Mouse (Mus musculus): ENCODE results near the gene Smtnl1. TPM values are rescaled to one million over a fixed set of nuclear protein-coding genes. Genes with fewer than 3 reads are reported as not detected.

Smtnl1 gene
- polyA plus RNA-seq, 1 experiment from 2014 or later, result not detected

- no peaks in the 10 kb centered on the region for H3K36me3 ChIP-seq (ENCODE audit: control insufficient read depth, insufficient read depth, low read length)
- H3K27me3 ChIP-seq (ENCODE audit: control insufficient read depth, insufficient read depth, low read length), result no peaks in the 10 kb centered on the region
- H3K4me2 ChIP-seq (ENCODE audit: low read depth, low read length), result no peak overlapping the region
- no peak overlapping the region for H3K9ac ChIP-seq (replicated peaks; ENCODE audit: low read depth, low read length)
- H3K4me3 ChIP-seq (ENCODE audit: low read depth, low read length), result no peak overlapping the region
- WGBS, result 96% methylated on average over 1 of the region's 1 CpGs
- H3K9me3 ChIP-seq (ENCODE audit: control insufficient read depth, low read length), result no peaks in the 10 kb centered on the region
- no peak for ATAC-seq (ENCODE audit: low read depth)
- no peaks in the 10 kb centered on the region for H3K4me1 ChIP-seq (ENCODE audit: control insufficient read depth, insufficient read depth, low read length)
- no peak overlapping the region for H3K27ac ChIP-seq (ENCODE audit: low read depth, low read length)
These were observed 36.1 kb upstream of the Smtnl1 start for GRCm38 (mm10) chr2:84858551-84858950.

GRCm38 (mm10) chr2:84855732-84856131 is 33.3 kb upstream of the Smtnl1 start:
- Histone ChIP-seq H3K4me1 (ENCODE audit: control insufficient read depth, insufficient read depth, low read length) (no peaks in the 10 kb centered on the region), H3K36me3 (ENCODE audit: control insufficient read depth, insufficient read depth, low read length) (no peaks in the 10 kb centered on the region), H3K4me2 (ENCODE audit: low read depth, low read length) (no peak overlapping the region), H3K4me3 (ENCODE audit: low read depth, low read length) (no peak overlapping the region), H3K9me3 (ENCODE audit: control insufficient read depth, low read length) (no peaks in the 10 kb centered on the region), H3K27me3 (ENCODE audit: control insufficient read depth, insufficient read depth, low read length) (no peaks in the 10 kb centered on the region), H3K9ac (replicated peaks; ENCODE audit: low read depth, low read length) (no peak overlapping the region), H3K27ac (ENCODE audit: low read depth, low read length) (no peak overlapping the region)
- WGBS, result 68% methylated on average over 2 of the region's 2 CpGs
- ATAC-seq (ENCODE audit: low read depth), result peak; percentile 83

- no peaks in the 10 kb centered on the region for H3K36me3 ChIP-seq (ENCODE audit: control insufficient read depth, insufficient read depth, low read length)
- no peaks in the 10 kb centered on the region for H3K27me3 ChIP-seq (ENCODE audit: control insufficient read depth, insufficient read depth, low read length)
- peak; percentile 53; the same call in 1 of the 2 replicates for ATAC-seq (ENCODE audit: low read depth)
- no peak overlapping the region for H3K4me2 ChIP-seq (ENCODE audit: low read depth, low read length)
- no peak overlapping the region for H3K9ac ChIP-seq (replicated peaks; ENCODE audit: low read depth, low read length)
- WGBS, result 34% methylated on average over 23 of the region's 23 CpGs
- no peak overlapping the region for H3K4me3 ChIP-seq (ENCODE audit: low read depth, low read length)
- no peaks in the 10 kb centered on the region for H3K9me3 ChIP-seq (ENCODE audit: control insufficient read depth, low read length)
- no peaks in the 10 kb centered on the region for H3K4me1 ChIP-seq (ENCODE audit: control insufficient read depth, insufficient read depth, low read length)
- no peak overlapping the region for H3K27ac ChIP-seq (ENCODE audit: low read depth, low read length)
These were observed 28.9 kb upstream of the Smtnl1 start for GRCm38 (mm10) chr2:84851130-84852040.

GRCm38 (mm10) chr2:84850407-84851129 is 28.1 kb upstream of the Smtnl1 start:
- Histone ChIP-seq H3K9me3 (ENCODE audit: control insufficient read depth, low read length) (no peaks in the 10 kb centered on the region), H3K4me3 (ENCODE audit: low read depth, low read length) (no peak overlapping the region), H3K4me1 (ENCODE audit: control insufficient read depth, insufficient read depth, low read length) (no peaks in the 10 kb centered on the region), H3K27ac (ENCODE audit: low read depth, low read length) (no peak overlapping the region), H3K4me2 (ENCODE audit: low read depth, low read length) (no peak overlapping the region), H3K27me3 (ENCODE audit: control insufficient read depth, insufficient read depth, low read length) (no peaks in the 10 kb centered on the region), H3K36me3 (ENCODE audit: control insufficient read depth, insufficient read depth, low read length) (no peaks in the 10 kb centered on the region), H3K9ac (replicated peaks; ENCODE audit: low read depth, low read length) (no peak overlapping the region)
- ATAC-seq (ENCODE audit: low read depth), result no peak
- WGBS, result 57% methylated on average over 7 of the region's 7 CpGs

- H3K4me3 ChIP-seq (ENCODE audit: low read depth, low read length), result no peak overlapping the region
- H3K4me1 ChIP-seq (ENCODE audit: control insufficient read depth, insufficient read depth, low read length), result peaks cover 5% of the 10 kb centered on the region; the same call in 1 of the 2 replicates
- 79% methylated on average over 1 of the region's 1 CpGs for WGBS
- no peak overlapping the region for H3K9ac ChIP-seq (replicated peaks; ENCODE audit: low read depth, low read length)
- no peak overlapping the region for H3K4me2 ChIP-seq (ENCODE audit: low read depth, low read length)
- H3K36me3 ChIP-seq (ENCODE audit: control insufficient read depth, insufficient read depth, low read length), result no peaks in the 10 kb centered on the region
- ATAC-seq (ENCODE audit: low read depth), result no peak
- no peaks in the 10 kb centered on the region for H3K9me3 ChIP-seq (ENCODE audit: control insufficient read depth, low read length)
- peaks cover 9% of the 10 kb centered on the region; the same call in 1 of the 2 replicates for H3K27me3 ChIP-seq (ENCODE audit: control insufficient read depth, insufficient read depth, low read length)
- no peak overlapping the region for H3K27ac ChIP-seq (ENCODE audit: low read depth, low read length)
These were observed 22.8 kb upstream of the Smtnl1 start for GRCm38 (mm10) chr2:84845226-84845625.

- Histone ChIP-seq H3K4me1 (ENCODE audit: control insufficient read depth, insufficient read depth, low read length) (peaks cover 15% of the 10 kb centered on the region), H3K9me3 (ENCODE audit: control insufficient read depth, low read length) (no peaks in the 10 kb centered on the region), H3K9ac (replicated peaks; ENCODE audit: low read depth, low read length) (no peak overlapping the region), H3K36me3 (ENCODE audit: control insufficient read depth, insufficient read depth, low read length) (no peaks in the 10 kb centered on the region), H3K27me3 (ENCODE audit: control insufficient read depth, insufficient read depth, low read length) (peaks cover 17% of the 10 kb centered on the region; the same call in 1 of the 2 replicates), H3K4me3 (ENCODE audit: low read depth, low read length) (no peak overlapping the region), H3K27ac (ENCODE audit: low read depth, low read length) (no peak overlapping the region), H3K4me2 (ENCODE audit: low read depth, low read length) (no peak overlapping the region)
- ATAC-seq (ENCODE audit: low read depth), result no peak
- 86% methylated on average over 6 of the region's 6 CpGs for WGBS
These were observed 21.2 kb upstream of the Smtnl1 start for GRCm38 (mm10) chr2:84843654-84844053.

GRCm38 (mm10) chr2:84841905-84842304 is 19.5 kb upstream of the Smtnl1 start:
- H3K9ac ChIP-seq (replicated peaks; ENCODE audit: low read depth, low read length), result no peak overlapping the region
- no peak overlapping the region for H3K4me2 ChIP-seq (ENCODE audit: low read depth, low read length)
- H3K27me3 ChIP-seq (ENCODE audit: control insufficient read depth, insufficient read depth, low read length), result peaks cover 27% of the 10 kb centered on the region; the same call in 1 of the 2 replicates
- no peak for ATAC-seq (ENCODE audit: low read depth)
- H3K4me3 ChIP-seq (ENCODE audit: low read depth, low read length), result no peak overlapping the region
- H3K27ac ChIP-seq (ENCODE audit: low read depth, low read length), result no peak overlapping the region
- no peaks in the 10 kb centered on the region for H3K36me3 ChIP-seq (ENCODE audit: control insufficient read depth, insufficient read depth, low read length)
- peaks cover 15% of the 10 kb centered on the region for H3K4me1 ChIP-seq (ENCODE audit: control insufficient read depth, insufficient read depth, low read length)
- no peaks in the 10 kb centered on the region for H3K9me3 ChIP-seq (ENCODE audit: control insufficient read depth, low read length)

- Histone ChIP-seq H3K9ac (replicated peaks; ENCODE audit: low read depth, low read length) (peak overlapping the region; percentile 25), H3K4me2 (ENCODE audit: low read depth, low read length) (peak overlapping the region; percentile 96), H3K27ac (ENCODE audit: low read depth, low read length) (no peak overlapping the region), H3K36me3 (ENCODE audit: control insufficient read depth, insufficient read depth, low read length) (no peaks in the 10 kb centered on the region), H3K9me3 (ENCODE audit: control insufficient read depth, low read length) (no peaks in the 10 kb centered on the region), H3K27me3 (ENCODE audit: control insufficient read depth, insufficient read depth, low read length) (peaks cover 27% of the 10 kb centered on the region; the same call in 1 of the 2 replicates), H3K4me1 (ENCODE audit: control insufficient read depth, insufficient read depth, low read length) (peaks cover 15% of the 10 kb centered on the region), H3K4me3 (ENCODE audit: low read depth, low read length) (peak overlapping the region; percentile 48)
- peak; percentile 35; the same call in 1 of the 2 replicates for ATAC-seq (ENCODE audit: low read depth)
- whole genome bisulfite sequencing, result 8% methylated on average over 17 of the region's 17 CpGs
These were observed 18.5 kb upstream of the Smtnl1 start for GRCm38 (mm10) chr2:84840748-84841563.
